Mouse (Mus musculus) layer of hippocampus, adult 2 months (tissue): ENCODE results near the gene Klhl28. TPM values are rescaled to one million over a fixed set of nuclear protein-coding genes. Genes with fewer than 3 reads are reported as not detected.

ENCODE experiments used
- DNase-seq, 2 experiments: peaks; one replicate each; pipeline ENCODE4 v3.0.0; 2022; ENCODE audit warnings: low spot score in 2 of 2
- H3K27ac ChIP-seq: fragments of 200-600 bp; 2 replicates; pipeline ENCODE4 v1.8.1; 2022
- H3K4me3 ChIP-seq: fragments of 200-600 bp; 2 replicates; pipeline ENCODE4 v1.8.1; 2022; ENCODE audit warnings: mild to moderate bottlenecking
- CTCF ChIP-seq: fragments of 200-600 bp; conservative IDR thresholded peaks from 2 replicates; pipeline ENCODE4 v1.8.1; 2022; ENCODE audit warnings: antibody characterized with exemption, mild to moderate bottlenecking, moderate library complexity
- total RNA-seq, 2 experiments: library from RNA; stranded (reverse); gene quantifications; 2 replicates each; pipeline ENCODE4 v1.2.3; 2021

The Klhl28 gene
- total RNA-seq, 2 experiments from 2014 or later, result 23.7 to 25.5 TPM

GRCm38 (mm10) chr12:64917578-64918471, 47.5 kb downstream of the Klhl28 start, which contains the start of gene Gm527:
Gm527 (plus strand) TSS chr12:64917906.
- DNase-seq, result peak; percentile 94
- peak within 1 kb of the TSS; percentile 69 for H3K27ac ChIP-seq
- peak within 1 kb of the TSS; percentile 67 for H3K4me3 ChIP-seq
- no peak for TF ChIP-seq CTCF

- no peak for DNase-seq
- no peak for TF ChIP-seq CTCF
- H3K4me3 ChIP-seq, result no peak overlapping the region
- no peak overlapping the region for H3K27ac ChIP-seq
Observed at GRCm38 (mm10) chr12:64916735-64917134, 48.6 kb downstream of the Klhl28 start.

GRCm38 (mm10) chr12:64912996-64913395, 52.3 kb downstream of the Klhl28 start:
- no peak for TF ChIP-seq CTCF
- no peak overlapping the region for H3K27ac ChIP-seq
- DNase-seq, result no peak
- H3K4me3 ChIP-seq, result no peak overlapping the region

GRCm38 (mm10) chr12:64903186-64903585, 62.1 kb downstream of the Klhl28 start:
- Histone ChIP-seq H3K4me3 (no peak overlapping the region), H3K27ac (no peak overlapping the region)
- DNase-seq, result no peak
- no peak for TF ChIP-seq CTCF

- no peak overlapping the region for H3K4me3 ChIP-seq
- no peak overlapping the region for H3K27ac ChIP-seq
- no peak for DNase-seq
- no peak for TF ChIP-seq CTCF
Observed at GRCm38 (mm10) chr12:64902506-64902905, 62.8 kb downstream of the Klhl28 start.

- Histone ChIP-seq H3K4me3 (no peak overlapping the region), H3K27ac (no peak overlapping the region)
- peak; percentile 96 for TF ChIP-seq CTCF
- peak; percentile 61 to 76 for DNase-seq
Observed at GRCm38 (mm10) chr12:64897060-64897730, 68.1 kb downstream of the Klhl28 start.

Other genes with a start within 250 kb of the Klhl28 start
- 10 to 100 TPM; 10.5 to 15.7 TPM for gene Gm527, start 47.6 kb downstream of the Klhl28 start, total RNA-seq
- 10 to 100 TPM; 49.7 to 50.8 TPM for gene Togaram1, start 270 bp upstream of the Klhl28 start, total RNA-seq
- gene Prpf39, start 70.8 kb upstream of the Klhl28 start, total RNA-seq, result 10 to 100 TPM; 43.4 to 48.7 TPM
- 100 to 1,000 TPM; 150 to 156 TPM for gene Fkbp3, start 108.5 kb upstream of the Klhl28 start, total RNA-seq
- gene Fancm, start 110.1 kb upstream of the Klhl28 start, total RNA-seq, result 10 to 100 TPM; 13.5 to 14.1 TPM
- gene Mis18bp1, start 207.1 kb upstream of the Klhl28 start, total RNA-seq, result under 1 TPM; 0.23 to 0.49 TPM